Mouse (Mus musculus): ENCODE results near the gene Cenpv.

DNA sequence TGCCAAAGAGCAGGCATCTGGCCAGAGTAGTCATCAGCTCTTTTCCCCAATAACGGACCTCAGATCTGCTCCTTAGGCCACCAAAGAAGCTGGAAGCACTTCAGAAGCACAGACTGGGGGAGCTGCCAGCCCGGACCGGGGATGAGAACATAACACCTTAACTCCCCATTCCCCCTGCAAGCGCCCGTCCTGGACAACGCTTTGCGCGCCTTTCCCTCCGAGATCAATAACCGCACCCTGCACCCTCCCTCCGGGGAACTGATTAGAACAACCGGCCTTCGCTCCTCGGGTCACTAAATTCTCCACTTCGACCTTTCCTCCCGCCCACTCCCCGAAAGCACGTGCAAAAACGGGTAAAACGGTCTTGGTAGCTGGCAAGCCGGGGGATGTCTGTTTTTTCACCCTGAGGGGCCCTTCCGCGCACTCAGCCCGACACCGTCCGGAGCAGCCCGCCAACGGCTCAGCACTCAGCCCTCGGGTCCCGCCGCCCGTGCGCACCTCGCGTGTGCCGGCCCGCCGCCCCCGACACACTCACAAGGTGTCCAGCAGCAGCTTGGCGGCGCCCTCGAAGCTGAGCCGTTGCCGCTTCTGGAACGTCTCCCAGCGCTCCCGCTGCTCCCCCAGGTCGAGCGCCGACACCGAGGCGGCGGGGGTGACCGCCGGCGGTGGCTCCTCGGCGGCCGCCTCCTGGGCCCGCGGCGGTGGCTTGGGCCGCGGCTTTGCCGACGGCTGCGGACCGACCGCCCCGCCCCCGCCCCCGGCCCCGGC is 556 bp downstream of the Cenpv start:
- no peak; the same call in 1 of the 2 replicates for TF ChIP-seq CTCF (IDR thresholded peaks at IDR 0.05; ENCODE audit: low read depth)
- TF ChIP-seq EP300 (IDR thresholded peaks at IDR 0.05; ENCODE audit: low read depth) = no peak
